Mouse (Mus musculus) embryonic facial prominence, embryonic 12.5 days (tissue): Measurements from ENCODE around the gene Tlr2. TPM values are rescaled to one million over a fixed set of nuclear protein-coding genes. Genes with fewer than 3 reads are reported as not detected.

Experiments used
- ATAC-seq: fragments of 200-750 bp; cut with Nextera tagmentation; 2 replicates; pipeline ENCODE4 v1.8.0; 2017; ENCODE audit not compliant: insufficient number of reproducible peaks, insufficient read depth, low FRiP score, low TSS enrichment
- H3K27ac ChIP-seq: fragments of 300-500 bp; sonication (generic); 2 replicates; pipeline ENCODE4 v1.5.1; 2016; ENCODE audit warnings: mild to moderate bottlenecking
- H3K27me3 ChIP-seq: fragments of 300-500 bp; sonication (generic); 2 replicates; pipeline ENCODE4 v1.6.1; 2016; ENCODE audit warnings: mild to moderate bottlenecking, moderate library complexity
- H3K36me3 ChIP-seq: fragments of 300-500 bp; sonication (generic); 2 replicates; pipeline ENCODE4 v1.6.1; 2016; ENCODE audit warnings: mild to moderate bottlenecking
- H3K4me1 ChIP-seq: fragments of 300-500 bp; sonication (generic); 2 replicates; pipeline ENCODE4 v1.6.1; 2016
- H3K4me2 ChIP-seq: fragments of 300-500 bp; sonication (generic); replicated peaks from 2 replicates; pipeline ENCODE4 v1.6.1; 2016; ENCODE audit warnings: mild to moderate bottlenecking, moderate library complexity
- H3K4me3 ChIP-seq: fragments of 300-500 bp; sonication (generic); 2 replicates; pipeline ENCODE4 v1.5.1; 2016; ENCODE audit warnings: mild to moderate bottlenecking
- H3K9ac ChIP-seq: fragments of 300-500 bp; sonication (generic); 2 replicates; pipeline ENCODE4 v1.6.1; 2016; ENCODE audit warnings: mild to moderate bottlenecking, moderate library complexity
- H3K9me3 ChIP-seq: fragments of 300-500 bp; sonication (generic); 2 replicates; pipeline ENCODE4 v1.6.1; 2016; ENCODE audit warnings: mild to moderate bottlenecking, moderate library complexity
- WGBS: fragments of 180-500 bp; shearing (Covaris S2); methylation state at CpG from one replicate; pipeline ENCODE4 v1.1.7; 2016; 5-methylcytosine and 5-hydroxymethylcytosine counted together
- polyA plus RNA-seq: library from polyadenylated mRNA; unstranded; fragments of >200 nt; fragmentation: Nextera tagmentation; extraction: Ambion mirVana; gene quantifications from 2 replicates; pipeline ENCODE4 v1.2.1, GENCODE M21; 2016

Gene Tlr2
- polyA plus RNA-seq, 1 experiment from 2014 or later, result 4.6 TPM

GRCm38 (mm10) chr3:83787086-83787485 lies 54.5 kb downstream of the Tlr2 start:
- H3K4me2 ChIP-seq, result no peak overlapping the region
- H3K36me3 ChIP-seq, result no peaks in the 10 kb centered on the region
- 80% methylated on average over 2 of the region's 2 CpGs for WGBS
- 0 out of 2 replicates have a peak, but pooled peaks cover 2% of the 10 kb centered on the region for H3K27me3 ChIP-seq
- H3K4me3 ChIP-seq, result no peak overlapping the region
- no peak for ATAC-seq
- H3K9ac ChIP-seq, result no peak overlapping the region
- no peak overlapping the region for H3K27ac ChIP-seq
- H3K9me3 ChIP-seq, result no peaks in the 10 kb centered on the region
- H3K4me1 ChIP-seq, result peaks cover 22% of the 10 kb centered on the region

Other genes starting within 250 kb of the Tlr2 start
- gene Sfrp2, start 75.4 kb downstream of the Tlr2 start, polyA plus RNA-seq, result 523 and 527 TPM in 2 replicates
- 74.9 and 84.7 TPM in 2 replicates for gene Tmem131l, start 198.4 kb upstream of the Tlr2 start, polyA plus RNA-seq